Mouse (Mus musculus): ENCODE results near the gene Slc30a10. TPM values are rescaled to one million over a fixed set of nuclear protein-coding genes. Genes with fewer than 3 reads are reported as not detected.

Gene Slc30a10
- polyA plus RNA-seq, 1 experiment, result 6.0 TPM

DNA sequence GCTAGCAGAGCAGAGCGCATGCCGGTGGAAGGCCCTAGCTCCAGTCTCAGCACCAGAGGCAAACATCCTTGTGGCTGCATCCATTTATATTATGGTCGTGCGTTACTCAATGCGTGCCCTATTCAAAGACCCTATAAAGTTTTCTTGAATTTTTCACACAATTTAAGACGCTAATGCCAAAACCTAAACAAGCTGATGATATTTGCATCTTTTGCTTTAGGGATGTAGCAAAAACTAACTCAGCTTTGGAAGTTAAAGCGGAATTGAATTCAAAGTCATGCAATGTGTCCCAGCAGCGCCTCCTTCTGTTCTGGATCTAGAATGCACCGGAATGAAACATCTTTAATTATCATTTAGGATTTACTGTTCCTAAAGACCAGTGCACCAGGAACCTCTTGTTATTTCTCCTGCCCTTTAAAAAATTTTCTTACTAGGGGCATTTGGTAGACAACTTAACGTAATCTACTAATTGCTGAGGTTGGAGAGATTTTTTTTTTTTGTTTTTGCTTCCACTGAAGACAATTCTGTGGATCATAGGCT is 47.2 kb downstream of the Slc30a10 start:
- 37% methylated on average over 10 of the region's 10 CpGs for WGBS
- Histone ChIP-seq H3K4me3 (replicated peaks; ENCODE audit: insufficient read depth, low read depth, low read length) (no peak overlapping the region), H3K27ac (ENCODE audit: insufficient read depth, low read length) (no peak overlapping the region), H3K4me1 (ENCODE audit: control insufficient read depth, insufficient read depth, low read length) (no peaks in the 10 kb centered on the region), H3K27me3 (ENCODE audit: control insufficient read depth, insufficient read depth, low read length) (no peaks in the 10 kb centered on the region)
- peak; percentile 22 to 23 for DNase-seq
- TF ChIP-seq CTCF (IDR thresholded peaks at IDR 0.05; ENCODE audit: borderline replicate concordance, insufficient read depth, low read depth, low read length), result peak; percentile 32; the same call in 1 of the 2 replicates
- no peak for TF ChIP-seq POLR2A (IDR thresholded peaks at IDR 0.05; ENCODE audit: borderline replicate concordance, insufficient read depth, low read length)

DNA sequence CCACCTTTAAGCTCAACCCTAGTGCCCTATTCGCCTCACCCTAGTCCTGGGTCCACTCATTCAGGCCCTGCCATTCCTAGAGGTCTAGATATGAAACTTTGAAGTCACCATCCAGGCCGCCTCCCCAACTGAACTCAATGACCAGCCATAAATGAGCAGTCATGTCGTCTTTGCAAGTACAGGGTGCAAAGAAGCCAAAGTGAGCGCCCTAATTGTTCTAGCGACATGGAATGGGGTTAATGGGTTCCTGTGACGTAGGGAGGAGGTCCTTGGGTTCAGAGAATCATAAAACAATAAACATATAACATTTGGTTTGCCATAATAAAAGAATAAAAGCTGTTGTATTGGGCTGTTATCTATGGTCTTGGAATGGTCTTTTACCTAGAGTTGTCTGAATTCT is 47.9 kb downstream of the Slc30a10 start:
- WGBS, result 73% methylated on average over 6 of the region's 6 CpGs
- DNase-seq, result no peak
- TF ChIP-seq CTCF (IDR thresholded peaks at IDR 0.05; ENCODE audit: borderline replicate concordance, insufficient read depth, low read depth, low read length) (no peak), POLR2A (IDR thresholded peaks at IDR 0.05; ENCODE audit: borderline replicate concordance, insufficient read depth, low read length) (no peak)
- no peak overlapping the region for H3K4me3 ChIP-seq (replicated peaks; ENCODE audit: insufficient read depth, low read depth, low read length)
- no peaks in the 10 kb centered on the region for H3K4me1 ChIP-seq (ENCODE audit: control insufficient read depth, insufficient read depth, low read length)
- no peaks in the 10 kb centered on the region for H3K27me3 ChIP-seq (ENCODE audit: control insufficient read depth, insufficient read depth, low read length)
- H3K27ac ChIP-seq (ENCODE audit: insufficient read depth, low read length), result no peak overlapping the region

GRCm38 (mm10) chr1:185509042-185509441 is 54.4 kb downstream of the Slc30a10 start:
- 75% methylated on average over 3 of the region's 3 CpGs for WGBS
- TF ChIP-seq CTCF (IDR thresholded peaks at IDR 0.05; ENCODE audit: borderline replicate concordance, insufficient read depth, low read depth, low read length), result no peak
- DNase-seq, result no peak
- no peak overlapping the region for H3K27ac ChIP-seq (ENCODE audit: insufficient read depth, low read length)
- no peaks in the 10 kb centered on the region for H3K4me1 ChIP-seq (ENCODE audit: control insufficient read depth, insufficient read depth, low read length)
- no peak overlapping the region for H3K4me3 ChIP-seq (replicated peaks; ENCODE audit: insufficient read depth, low read depth, low read length)
- H3K27me3 ChIP-seq (ENCODE audit: control insufficient read depth, insufficient read depth, low read length), result no peaks in the 10 kb centered on the region

GRCm38 (mm10) chr1:185511306-185511705 is 56.7 kb downstream of the Slc30a10 start:
- H3K27ac ChIP-seq (ENCODE audit: insufficient read depth, low read length), result no peak overlapping the region
- no peak for DNase-seq
- no peaks in the 10 kb centered on the region for H3K4me1 ChIP-seq (ENCODE audit: control insufficient read depth, insufficient read depth, low read length)
- H3K4me3 ChIP-seq (replicated peaks; ENCODE audit: insufficient read depth, low read depth, low read length), result no peak overlapping the region
- H3K27me3 ChIP-seq (ENCODE audit: control insufficient read depth, insufficient read depth, low read length), result no peaks in the 10 kb centered on the region
- no peak for TF ChIP-seq CTCF (IDR thresholded peaks at IDR 0.05; ENCODE audit: borderline replicate concordance, insufficient read depth, low read depth, low read length)
- no peak for TF ChIP-seq POLR2A (IDR thresholded peaks at IDR 0.05; ENCODE audit: borderline replicate concordance, insufficient read depth, low read length)
- WGBS, result 91% methylated on average over 5 of the region's 5 CpGs

- DNase-seq, result no peak
- H3K4me3 ChIP-seq (replicated peaks; ENCODE audit: insufficient read depth, low read depth, low read length), result no peak overlapping the region
- H3K27me3 ChIP-seq (ENCODE audit: control insufficient read depth, insufficient read depth, low read length), result no peaks in the 10 kb centered on the region
- WGBS, result 73% methylated on average over 14 of the region's 14 CpGs
- no peak overlapping the region for H3K27ac ChIP-seq (ENCODE audit: insufficient read depth, low read length)
- TF ChIP-seq POLR2A (IDR thresholded peaks at IDR 0.05; ENCODE audit: borderline replicate concordance, insufficient read depth, low read length) (no peak), CTCF (IDR thresholded peaks at IDR 0.05; ENCODE audit: borderline replicate concordance, insufficient read depth, low read depth, low read length) (no peak)
- H3K4me1 ChIP-seq (ENCODE audit: control insufficient read depth, insufficient read depth, low read length), result no peaks in the 10 kb centered on the region
Measured at GRCm38 (mm10) chr1:185515526-185515979, 60.9 kb downstream of the Slc30a10 start.

DNA sequence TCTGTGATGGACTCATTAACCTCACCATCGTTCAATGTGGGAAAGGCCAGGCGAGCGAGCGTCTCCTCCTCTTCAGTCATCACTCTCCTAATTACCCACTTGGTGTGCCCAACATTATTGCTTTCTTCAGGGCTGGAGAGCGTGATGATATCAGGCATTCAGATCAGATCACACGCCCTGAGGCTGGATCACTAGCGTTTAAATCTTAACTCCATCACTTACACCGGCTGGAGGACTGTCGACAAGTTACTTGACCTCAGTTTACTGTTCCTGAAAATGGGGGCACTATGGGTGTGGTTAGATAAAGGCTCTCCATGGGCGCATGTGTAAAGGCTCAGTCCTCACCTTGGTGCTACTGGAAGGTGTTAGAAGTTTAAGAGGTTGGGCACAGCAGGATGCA is 61.4 kb downstream of the Slc30a10 start:
- Histone ChIP-seq H3K4me1 (ENCODE audit: control insufficient read depth, insufficient read depth, low read length) (no peaks in the 10 kb centered on the region), H3K27me3 (ENCODE audit: control insufficient read depth, insufficient read depth, low read length) (no peaks in the 10 kb centered on the region), H3K4me3 (replicated peaks; ENCODE audit: insufficient read depth, low read depth, low read length) (no peak overlapping the region), H3K27ac (ENCODE audit: insufficient read depth, low read length) (no peak overlapping the region)
- no peak for DNase-seq
- 81% methylated on average over 10 of the region's 10 CpGs for WGBS
- TF ChIP-seq POLR2A (IDR thresholded peaks at IDR 0.05; ENCODE audit: borderline replicate concordance, insufficient read depth, low read length), result no peak
- no peak for TF ChIP-seq CTCF (IDR thresholded peaks at IDR 0.05; ENCODE audit: borderline replicate concordance, insufficient read depth, low read depth, low read length)

DNA sequence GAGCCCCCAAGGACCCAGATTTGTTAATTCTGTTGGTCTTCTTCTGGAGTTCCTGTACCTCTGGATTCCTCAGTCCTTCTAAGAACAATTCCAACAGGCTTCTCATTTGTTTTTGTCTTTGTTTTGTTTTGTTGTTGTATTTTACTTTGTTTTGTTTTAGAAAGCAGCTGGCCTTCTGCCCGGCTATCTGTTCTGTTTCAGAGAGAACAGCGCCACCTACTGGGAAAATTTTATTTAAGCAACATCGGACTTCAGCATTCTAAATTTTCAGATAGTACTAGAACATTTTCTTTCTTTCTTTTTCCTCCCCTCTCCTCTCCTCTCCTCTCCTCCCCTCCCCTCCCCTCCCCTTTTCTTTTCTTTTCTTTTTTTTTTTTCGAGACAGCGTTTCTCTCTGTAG is 62.9 kb downstream of the Slc30a10 start:
- WGBS, result 3% methylated on average over 3 of the region's 5 CpGs

More for the DNA sequence above, 62.9 kb downstream of the Slc30a10 start:
- Histone ChIP-seq H3K27me3 (ENCODE audit: control insufficient read depth, insufficient read depth, low read length) (no peaks in the 10 kb centered on the region), H3K27ac (ENCODE audit: insufficient read depth, low read length) (no peak overlapping the region), H3K4me3 (replicated peaks; ENCODE audit: insufficient read depth, low read depth, low read length) (no peak overlapping the region), H3K4me1 (ENCODE audit: control insufficient read depth, insufficient read depth, low read length) (no peaks in the 10 kb centered on the region)
- no peak for TF ChIP-seq POLR2A (IDR thresholded peaks at IDR 0.05; ENCODE audit: borderline replicate concordance, insufficient read depth, low read length)
- peak; percentile 7; the same call in 1 of the 2 replicates for TF ChIP-seq CTCF (IDR thresholded peaks at IDR 0.05; ENCODE audit: borderline replicate concordance, insufficient read depth, low read depth, low read length)
- DNase-seq, result peak in 1 of 2 experiments; percentile 10

Other genes starting within 250 kb of the Slc30a10 start
- 27.2 and 27.6 TPM in 2 replicates for gene Iars2, start 125.5 kb upstream of the Slc30a10 start, polyA plus RNA-seq (2012; rRNA removed)
- 114 and 115 TPM in 2 replicates for gene Bpnt1, start 122.7 kb upstream of the Slc30a10 start, polyA plus RNA-seq (2012; rRNA removed)
- 40.4 and 42.0 TPM in 2 replicates for gene Eprs, start 91.8 kb upstream of the Slc30a10 start, polyA plus RNA-seq (2012; rRNA removed)

All from cerebellum, adult 2 months (tissue).